Mouse (Mus musculus) cerebellum, adult 11-12 months (tissue): ENCODE results near the gene Pan3.

Experiments
- DNase-seq: peaks from one replicate; pipeline ENCODE4 v3.0.0; 2022

Pan3 gene

DNA sequence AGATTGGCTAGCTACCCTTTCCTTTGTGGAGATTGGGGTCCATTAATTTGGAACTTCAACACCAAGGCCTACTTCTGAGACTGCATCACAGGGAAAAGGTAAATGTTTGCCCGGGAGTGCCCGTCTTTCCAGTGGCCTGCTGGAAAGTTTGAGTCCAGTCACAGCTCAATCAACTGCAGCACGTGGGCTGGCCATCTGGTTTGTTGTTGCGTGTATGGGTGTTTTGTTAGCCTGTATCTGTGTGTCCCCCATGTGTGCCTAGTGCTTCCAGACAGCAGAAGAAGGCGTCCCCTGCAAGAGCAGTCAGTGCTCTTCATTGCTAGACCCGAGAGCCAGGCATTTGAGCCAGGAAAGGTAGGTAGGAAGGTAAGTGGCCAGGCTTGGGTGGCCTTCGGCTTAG is 135.5 kb downstream of the Pan3 start:
- no peak for DNase-seq

GRCm38 (mm10) chr5:147566335-147566734 is 136.4 kb downstream of the Pan3 start:
- DNase-seq = no peak

GRCm38 (mm10) chr5:147572695-147573094 is 142.7 kb downstream of the Pan3 start:
- DNase-seq = no peak

- no peak for DNase-seq
Measured at GRCm38 (mm10) chr5:147573555-147573954, 143.6 kb downstream of the Pan3 start.

- DNase-seq = no peak
Measured at GRCm38 (mm10) chr5:147574517-147574916, 144.6 kb downstream of the Pan3 start.

- no peak for DNase-seq
Measured at GRCm38 (mm10) chr5:147577003-147577402, 147.0 kb downstream of the Pan3 start.

DNA sequence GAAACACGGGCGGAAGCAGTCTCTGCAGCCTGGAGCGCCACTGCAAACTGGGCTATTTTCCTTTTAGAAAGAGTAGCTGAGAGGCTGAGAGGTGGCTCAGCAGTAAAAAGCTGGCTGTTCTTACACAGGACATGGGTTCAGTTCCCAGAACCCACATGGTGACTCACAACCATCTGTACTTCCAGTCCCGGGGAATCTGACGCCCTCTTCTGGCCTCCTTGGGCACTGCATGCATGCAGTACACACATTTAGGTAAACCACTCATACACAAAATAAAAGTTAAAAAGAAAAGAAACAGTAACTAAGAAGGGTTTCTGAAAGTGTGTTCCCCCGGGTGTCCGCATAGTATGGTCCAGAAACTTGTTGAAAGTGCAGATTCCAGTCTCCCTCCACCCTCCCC is 149.2 kb downstream of the Pan3 start:
- no peak for DNase-seq

DNA sequence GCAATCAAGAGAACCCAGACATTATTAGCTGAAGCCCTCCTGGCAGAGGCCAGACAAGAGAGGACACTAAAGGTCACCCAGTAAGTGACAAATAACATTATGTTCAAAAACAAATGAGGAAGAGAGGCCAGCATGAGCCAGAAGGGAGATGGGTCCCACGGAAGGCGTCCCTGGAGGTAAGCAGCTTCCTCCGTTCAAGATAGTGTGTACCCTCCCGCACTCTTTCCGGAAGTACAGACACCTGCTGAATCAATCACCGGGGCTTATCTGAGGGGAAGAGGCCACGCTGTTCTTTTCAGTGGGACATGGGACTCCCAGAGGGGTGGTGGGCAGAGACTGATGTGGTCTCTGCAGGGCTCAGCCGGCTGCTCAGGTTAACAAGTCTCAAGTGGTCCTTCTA is 149.7 kb downstream of the Pan3 start:
- DNase-seq = no peak

DNA sequence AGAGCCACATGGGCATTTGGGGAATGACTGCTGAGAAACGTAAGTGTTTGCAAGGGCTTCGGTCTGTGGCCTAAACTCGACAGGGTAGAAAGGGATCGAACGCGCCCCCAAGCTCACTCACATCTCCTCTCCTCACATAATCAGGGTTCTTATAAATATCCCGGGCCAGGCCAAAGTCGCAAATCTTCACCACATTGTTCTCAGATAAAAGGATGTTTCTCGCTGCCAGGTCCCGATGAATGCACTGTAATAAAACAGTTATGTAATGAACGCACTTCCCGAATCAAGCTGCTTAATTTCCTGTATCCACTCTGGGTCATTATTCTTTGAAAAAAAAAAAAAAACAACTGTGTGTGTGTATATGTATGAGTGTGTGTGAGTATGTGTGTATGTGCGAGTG is 150.2 kb downstream of the Pan3 start:
- no peak for DNase-seq

- DNase-seq = peak; percentile 33
Measured at GRCm38 (mm10) chr5:147583702-147584298, 153.8 kb downstream of the Pan3 start.

DNA sequence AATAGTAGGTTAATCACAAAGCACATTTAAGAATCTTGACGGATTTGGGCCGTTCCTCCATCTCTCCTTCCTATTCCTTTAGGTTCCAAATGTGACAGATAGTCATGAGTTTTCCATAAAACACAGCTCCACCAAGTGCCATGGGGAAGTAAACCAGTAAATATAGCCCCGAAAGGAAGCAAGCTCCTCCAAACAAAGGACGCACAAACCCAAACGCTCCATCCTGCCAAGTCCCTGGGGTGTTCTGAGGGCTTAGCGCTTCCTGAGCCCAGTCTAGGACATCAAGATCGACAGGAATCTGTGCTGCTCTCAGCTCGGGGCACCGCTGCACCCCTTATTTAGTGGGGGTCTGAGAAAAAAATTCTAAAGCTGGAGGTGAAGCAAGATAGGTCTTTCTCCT is 154.7 kb downstream of the Pan3 start:
- no peak for DNase-seq

DNA sequence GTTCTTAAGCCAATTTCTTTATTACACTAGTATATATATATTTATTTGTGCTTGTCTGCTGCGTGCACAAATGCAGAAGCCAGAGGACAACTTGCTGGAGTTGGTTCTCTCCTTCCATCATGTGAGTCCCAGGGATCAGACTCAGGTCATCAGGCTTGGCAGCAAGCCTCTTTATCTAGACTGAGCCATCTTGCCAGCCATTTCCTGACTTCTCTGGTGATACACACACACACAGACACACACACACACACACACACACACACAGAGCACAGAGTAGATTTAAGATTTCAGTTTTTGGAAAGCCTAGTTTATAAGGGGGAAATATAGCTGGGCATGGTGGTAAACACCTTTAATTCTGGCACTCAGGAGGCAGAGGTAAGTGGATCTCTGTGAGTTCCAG is 155.1 kb downstream of the Pan3 start:
- no peak for DNase-seq

GRCm38 (mm10) chr5:147589814-147590213 is 159.9 kb downstream of the Pan3 start:
- DNase-seq = peak; percentile 23

GRCm38 (mm10) chr5:147597825-147598224 is 167.9 kb downstream of the Pan3 start:
- DNase-seq = no peak
